Mouse (Mus musculus) adrenal gland, adult (tissue): ENCODE data around the gene Klhl6.
A peak's percentile ranks its signal among the peaks of the same experiment; 100 is the strongest.
"Not testable (repeated sequence)": the region's sequence is repeated elsewhere in the genome, so short reads cannot be mapped to it uniquely, and the experiment has no call there.

Source experiments
- DNase-seq, 2 experiments: peaks; one replicate each; pipeline ENCODE4 v3.0.0; 2022 to 2023; ENCODE audit warnings: low spot score in 1 of 2; ENCODE audit not compliant: inconsistent age in 2 of 2

Klhl6 gene

DNA sequence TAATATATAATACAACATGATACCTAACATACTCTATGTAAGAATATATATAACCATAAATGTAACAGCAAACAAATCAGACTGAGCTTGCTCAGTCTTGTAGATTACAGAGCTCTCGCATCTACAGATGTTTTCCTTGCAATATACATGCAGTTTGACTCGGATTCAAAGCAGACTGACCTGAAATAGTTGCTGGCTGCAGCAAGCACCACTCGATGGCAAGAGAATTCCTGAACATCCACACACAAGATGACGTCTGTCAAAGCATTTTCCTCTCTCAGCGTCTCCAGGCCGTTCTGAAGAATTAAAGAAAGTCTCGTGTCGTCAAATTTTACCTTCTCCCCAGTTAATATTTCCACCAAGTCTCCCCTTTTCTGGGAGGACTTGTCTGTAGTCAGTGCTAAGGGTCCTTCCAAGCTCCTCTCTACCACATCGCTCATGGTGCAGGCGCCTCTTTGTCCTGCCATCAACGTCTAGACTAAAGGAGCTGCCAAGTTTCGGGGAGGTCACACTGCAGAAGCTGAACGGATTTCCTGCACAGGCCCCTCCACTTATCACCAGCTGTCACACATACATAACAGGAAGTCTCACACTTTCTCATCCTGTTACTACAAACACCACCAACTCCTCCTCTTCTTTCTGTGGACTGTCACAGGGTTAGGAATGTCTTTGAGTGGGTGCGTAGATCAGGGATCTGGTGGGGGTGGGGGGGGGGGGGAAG, at the start of gene Klhl6:
Gene Klhl6 (minus strand): TSS at position 501 of the 721 bp plus-strand sequence.
- DNase-seq, result peak; percentile 64 to 79

DNA sequence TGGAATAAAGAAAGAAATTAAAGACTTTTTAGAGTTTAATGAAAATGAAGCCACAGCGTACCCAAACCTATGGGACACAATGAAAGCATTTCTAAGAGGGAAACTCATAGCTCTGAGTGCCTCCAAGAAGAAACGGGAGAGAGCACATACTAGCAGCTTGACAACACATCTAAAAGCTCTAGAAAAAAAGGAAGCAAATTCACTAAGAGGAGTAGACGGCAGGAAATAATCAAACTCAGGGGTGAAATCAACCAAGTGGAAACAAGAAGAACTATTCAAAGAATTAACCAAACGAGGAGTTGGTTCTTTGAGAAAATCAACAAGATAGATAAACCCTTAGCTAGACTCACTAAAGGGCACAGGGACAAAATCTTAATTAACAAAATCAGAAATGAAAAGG, 44.4 kb upstream of the Klhl6 start:
- not testable (repeated sequence) for DNase-seq

DNA sequence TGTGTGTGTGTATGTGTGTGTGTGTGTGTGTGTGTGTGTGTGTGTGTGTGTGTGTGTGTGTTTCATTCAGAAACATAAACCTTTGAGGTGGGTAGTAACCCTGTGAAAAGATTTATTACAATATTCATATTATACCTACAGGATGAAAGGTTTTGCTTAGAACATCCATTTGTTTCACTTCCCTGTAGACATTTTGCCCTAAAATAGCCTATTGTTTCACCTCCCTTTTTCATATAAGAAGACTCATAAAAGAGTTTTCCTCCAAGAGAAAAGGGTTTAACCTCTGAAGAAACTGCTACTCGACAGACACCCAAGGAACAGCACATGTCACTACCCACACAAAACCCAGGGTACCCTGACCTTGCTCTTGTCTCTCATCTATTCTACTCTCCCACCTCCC, 40.0 kb upstream of the Klhl6 start:
- DNase-seq, result no peak

DNA sequence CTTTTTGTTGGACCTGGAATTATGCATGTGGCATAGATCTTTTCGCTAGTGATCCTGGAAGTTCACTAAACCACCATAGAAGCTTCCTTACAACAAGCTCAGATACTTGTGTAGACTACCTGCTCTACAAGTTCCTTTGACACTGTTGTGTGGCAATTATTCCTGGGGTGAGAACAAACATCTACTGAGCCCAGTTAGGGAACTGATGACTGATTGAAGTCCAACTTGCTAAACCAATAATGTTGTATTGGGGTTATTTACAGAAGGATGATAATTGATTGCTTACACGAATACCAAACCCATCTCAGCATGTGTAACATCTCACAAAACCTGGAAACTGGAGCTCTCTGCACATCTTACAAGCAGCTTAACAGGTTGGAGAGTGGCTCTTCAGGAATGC, 39.0 kb upstream of the Klhl6 start:
- DNase-seq, result no peak

DNA sequence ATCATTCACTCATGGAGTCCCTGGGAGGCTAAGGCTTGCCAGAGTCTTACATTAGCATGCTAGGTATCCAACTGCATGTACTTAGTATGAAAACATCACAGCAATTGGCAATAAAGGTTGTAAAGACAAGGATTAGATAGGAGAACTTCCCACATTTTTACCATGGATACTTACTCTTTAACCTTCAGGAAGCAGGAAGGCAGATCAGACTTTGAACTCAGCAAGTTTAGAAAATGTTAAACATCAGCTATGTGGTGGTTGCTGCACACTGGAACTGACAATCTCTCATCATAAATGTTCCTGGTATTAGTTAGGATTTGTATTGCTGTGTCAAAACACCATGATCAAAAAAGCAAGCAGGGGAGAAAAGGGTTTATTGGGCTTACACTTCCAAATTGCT, 29.8 kb upstream of the Klhl6 start:
- no peak for DNase-seq

DNA sequence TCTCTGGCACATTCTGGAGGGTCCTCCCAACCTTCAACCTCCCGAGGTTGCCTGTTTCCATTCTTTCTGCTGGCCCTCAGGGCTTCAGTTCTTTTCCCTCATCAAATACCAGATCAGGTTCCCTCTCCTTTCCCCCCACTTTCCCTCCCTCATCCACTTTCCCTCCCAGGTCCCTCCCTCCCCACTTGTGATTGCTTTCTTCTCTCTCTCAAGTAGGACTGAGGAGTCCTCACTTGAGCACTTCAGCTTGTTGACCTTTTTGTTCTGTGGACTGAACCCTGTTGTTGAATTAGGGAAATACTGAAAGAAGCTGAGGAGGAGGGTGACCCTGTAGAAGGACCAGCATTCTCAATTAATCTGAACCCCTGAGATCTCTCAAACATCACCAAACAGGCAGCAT, 23.2 kb upstream of the Klhl6 start:
- no peak for DNase-seq

DNA sequence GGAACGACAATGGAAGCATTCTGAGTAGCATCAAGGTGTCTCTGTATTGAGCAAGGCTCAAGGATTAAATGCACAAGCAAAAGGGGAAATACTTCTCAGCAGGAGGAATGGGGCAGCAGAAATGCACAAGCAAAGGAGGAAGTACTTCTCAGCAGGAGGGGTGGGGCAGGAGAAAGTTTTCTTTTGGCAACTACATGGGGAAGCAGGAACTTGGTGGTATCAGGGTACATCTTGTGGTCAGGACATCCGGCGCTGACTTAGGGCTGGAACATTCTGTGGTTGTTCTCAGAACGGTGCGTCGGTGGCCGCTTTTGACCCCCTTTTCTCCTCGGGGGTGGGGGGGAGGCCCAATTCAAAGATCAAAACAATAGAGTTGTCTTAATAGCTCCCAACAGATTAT, 17.4 kb upstream of the Klhl6 start:
- DNase-seq, result not testable (repeated sequence)

DNA sequence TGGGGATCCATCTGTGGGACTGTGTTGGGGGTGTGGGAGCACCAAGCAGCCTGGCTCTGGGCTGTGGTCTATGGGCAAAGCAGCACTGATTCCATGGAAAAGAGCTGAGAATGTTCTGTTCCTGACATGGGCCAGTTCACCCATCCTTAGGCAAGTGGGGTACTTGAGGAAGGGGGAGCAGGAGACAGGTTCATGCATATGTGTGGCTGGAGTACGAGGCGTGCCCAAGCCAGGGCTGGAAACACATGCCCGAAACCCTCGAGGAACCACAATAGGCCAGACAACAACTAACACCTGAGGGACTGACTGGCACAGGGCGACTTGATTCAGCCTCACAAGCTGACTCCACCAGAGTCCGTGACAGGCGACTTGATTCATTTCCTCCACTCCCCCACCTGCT, 14.8 kb upstream of the Klhl6 start:
- no peak for DNase-seq

DNA sequence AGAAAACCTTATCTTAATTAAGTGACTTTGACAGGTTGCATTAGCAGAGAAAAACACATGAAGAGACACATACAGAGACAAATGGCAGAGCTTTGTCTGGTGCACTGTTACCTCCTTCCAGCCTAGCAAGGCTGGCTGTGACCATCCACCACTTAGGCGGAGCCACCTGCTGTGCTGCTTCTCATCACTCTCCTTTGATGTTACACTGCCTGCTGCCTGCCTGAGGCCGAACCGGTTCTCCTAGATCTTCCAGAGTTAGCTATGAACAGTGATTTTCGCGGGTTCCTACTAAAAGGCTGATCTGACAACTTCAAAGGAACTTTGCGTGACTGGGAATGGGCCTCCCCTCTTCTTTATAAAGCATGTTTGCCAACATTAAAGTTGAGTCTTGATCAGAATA, 14.1 kb upstream of the Klhl6 start:
- DNase-seq, result peak in 1 of 2 experiments; percentile 14

DNA sequence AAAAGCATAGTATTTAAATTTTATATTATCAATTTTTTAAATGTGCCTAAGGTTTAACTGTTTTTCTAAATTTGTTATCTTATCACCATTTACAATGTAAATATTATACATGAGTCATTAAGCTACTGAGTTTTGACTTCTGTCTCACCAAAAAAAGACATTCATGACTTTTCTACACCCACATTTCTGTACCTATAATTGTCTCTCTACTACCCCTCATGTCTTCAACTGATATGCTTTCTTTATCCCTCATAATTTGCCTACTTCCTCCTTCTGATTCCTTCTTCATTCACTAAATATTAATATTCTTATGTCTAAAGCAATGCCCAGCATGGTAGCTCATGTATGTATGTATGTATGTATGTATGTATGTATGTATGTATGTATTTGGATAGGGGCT, 13.0 kb upstream of the Klhl6 start:
- no peak for DNase-seq

DNA sequence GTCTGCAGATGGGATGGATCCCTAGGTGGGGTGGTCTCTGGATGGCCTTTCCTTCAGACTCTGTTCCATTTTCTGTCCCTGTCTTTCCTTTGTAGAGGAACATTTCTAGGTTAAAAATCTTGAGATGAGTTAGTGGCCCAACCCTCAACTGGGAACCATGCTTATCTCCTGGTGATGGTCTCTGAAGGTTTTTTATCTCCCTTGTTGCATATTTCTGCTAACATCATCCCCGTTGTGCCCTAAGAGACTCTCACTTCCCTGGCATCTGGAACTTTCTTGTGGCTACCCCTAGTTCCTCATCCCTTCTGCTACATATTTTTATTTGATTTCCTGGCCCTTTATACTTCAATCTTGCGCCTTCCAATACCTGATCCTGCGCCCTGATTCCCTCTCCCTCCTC, 10.4 kb upstream of the Klhl6 start:
- DNase-seq, result no peak

DNA sequence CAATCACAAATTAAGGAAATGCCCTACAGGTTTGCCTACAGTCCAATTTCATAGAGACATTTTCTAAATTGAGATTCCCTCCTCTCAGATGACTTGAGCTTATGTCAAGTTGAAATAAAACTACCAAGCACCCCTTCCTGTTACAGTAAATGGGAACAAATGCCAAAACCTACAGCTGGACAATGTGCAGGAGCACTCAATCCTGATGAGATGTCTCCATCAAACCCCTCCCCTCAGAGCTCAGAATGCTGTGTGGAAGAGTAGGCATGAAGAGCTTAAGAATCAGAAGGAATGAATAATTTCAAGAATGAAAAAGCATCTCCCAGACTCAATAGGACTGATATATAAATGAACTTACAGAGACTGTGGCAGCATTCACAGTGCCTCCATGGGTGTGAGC, 7.7 kb upstream of the Klhl6 start:
- no peak for DNase-seq

DNA sequence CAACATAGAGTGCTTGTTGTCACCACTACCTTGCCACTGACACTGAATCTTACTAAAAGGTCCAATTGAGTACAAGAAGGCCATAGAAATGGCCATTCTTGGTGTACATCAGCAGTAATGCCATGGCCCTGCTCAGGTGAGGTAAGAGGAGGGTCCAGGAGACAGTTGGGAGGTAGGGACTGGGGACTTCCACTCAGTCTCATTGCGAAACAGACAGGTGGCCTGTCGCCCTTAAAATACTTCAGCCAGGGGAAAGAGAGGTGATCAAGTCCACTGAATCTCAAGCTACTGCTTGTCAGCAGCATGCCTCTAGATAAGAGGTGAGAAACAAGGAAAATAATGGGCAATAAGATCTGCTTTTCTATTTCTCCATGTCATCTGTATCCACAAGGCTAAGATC, 4.8 kb upstream of the Klhl6 start:
- DNase-seq, result no peak

DNA sequence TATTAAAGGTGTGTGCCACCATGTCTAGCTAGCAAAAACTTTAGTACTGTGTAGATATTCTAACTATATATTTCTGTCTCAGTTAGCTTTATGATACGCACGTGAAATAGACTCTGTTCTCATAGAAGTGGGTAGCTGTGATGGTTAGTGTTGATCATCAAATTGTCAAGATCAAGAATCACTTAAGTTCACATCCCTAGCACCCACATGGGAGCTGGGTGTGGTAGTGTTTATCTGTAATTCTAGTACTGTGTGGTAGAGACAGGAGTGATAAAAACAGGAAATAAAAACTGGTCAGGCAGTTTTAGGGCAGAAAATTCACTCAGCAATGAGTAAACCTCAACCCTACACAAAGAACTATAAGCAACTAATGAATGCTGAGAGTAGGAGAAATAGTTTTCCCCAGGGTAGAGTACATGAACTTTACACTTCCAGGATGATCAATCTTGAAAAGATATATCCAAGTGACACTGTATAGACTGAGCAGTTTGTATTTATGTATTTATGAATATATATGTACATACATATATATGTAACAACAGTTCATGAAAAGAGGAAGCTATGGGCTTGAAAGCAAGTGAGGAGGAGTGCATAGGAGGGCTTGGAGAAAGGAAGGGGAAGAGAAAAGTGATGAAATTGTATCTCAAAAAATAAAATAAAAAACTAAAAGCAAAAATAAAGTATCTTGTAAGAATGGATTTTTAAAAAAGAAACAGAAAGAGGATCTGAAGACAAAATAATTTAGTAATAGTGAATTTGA, 2.2 kb upstream of the Klhl6 start:
- no peak for DNase-seq

DNA sequence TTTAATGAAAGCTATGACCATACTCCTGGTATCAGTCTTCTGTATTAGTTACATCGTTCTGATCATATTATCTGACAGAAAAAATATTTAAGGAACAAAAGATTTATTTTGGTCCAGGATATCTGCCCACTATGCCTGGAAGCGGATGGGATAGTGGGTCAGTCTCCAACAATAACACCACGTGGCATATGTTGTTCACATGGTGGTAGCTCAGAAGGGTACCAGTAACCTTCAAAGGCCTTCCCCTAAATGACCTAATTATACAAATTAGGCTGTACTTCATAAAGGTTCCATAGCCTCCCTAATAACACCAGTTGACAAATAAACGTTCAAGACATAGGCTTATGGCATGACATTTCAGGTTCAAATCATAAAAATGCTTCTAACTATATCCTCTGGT, 722 bp upstream of the Klhl6 start:
- DNase-seq, result no peak

DNA sequence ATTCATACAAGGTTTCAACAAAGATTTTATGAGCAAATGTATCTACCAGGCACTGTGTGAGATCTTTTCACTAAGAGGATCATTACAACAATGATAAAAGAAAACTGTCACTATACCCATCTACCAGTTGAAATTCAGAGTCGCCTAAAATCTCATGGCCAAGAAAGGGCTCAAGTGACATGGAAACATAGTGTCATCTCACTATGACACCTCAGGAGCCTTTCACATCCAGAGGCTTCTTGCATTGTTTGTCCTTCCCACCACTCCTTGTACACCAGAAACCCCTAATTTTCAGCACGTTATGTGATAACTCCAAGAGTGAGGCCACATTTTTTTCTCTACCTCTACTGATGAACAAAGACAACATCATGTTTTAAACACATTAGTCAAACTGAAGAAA, 1.2 kb downstream of the Klhl6 start:
- DNase-seq, result no peak

DNA sequence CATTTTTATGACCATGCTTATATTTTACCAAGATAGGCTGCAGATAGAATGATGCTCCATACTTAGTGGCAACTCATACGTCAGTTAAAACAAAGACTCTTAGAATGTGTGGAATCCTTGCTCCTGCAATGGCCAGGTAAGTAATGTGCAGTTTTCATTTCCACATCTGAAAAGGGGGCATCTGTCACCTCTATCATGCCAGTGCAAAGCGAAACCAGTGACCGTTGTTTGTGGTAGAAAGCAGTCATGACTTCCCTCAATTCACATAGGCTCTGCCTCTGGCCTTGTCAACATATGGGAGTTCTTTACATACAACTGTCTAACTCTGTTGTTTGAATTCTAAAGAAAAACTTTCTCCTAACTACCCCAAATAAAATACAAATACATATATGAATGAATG, 1.8 kb downstream of the Klhl6 start:
- no peak for DNase-seq

DNA sequence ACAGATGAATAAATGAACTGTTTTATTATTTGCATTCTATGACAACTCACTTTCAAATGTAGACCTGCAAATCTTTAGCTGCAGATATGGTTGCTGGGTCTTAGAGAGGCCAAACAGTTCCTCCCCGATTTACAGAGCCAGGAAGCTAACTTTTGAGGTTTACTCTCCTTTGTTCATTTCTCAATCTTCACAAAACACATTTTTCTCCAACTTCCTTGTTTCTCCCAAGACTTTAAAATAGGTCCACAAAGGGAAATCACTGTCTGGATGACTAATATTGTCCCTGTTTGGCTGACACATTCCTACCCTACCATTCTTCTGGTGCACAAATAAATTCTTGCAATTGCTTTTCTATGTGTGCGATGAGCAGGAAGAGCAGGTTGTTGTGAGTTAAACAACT, 3.1 kb downstream of the Klhl6 start:
- DNase-seq, result no peak

DNA sequence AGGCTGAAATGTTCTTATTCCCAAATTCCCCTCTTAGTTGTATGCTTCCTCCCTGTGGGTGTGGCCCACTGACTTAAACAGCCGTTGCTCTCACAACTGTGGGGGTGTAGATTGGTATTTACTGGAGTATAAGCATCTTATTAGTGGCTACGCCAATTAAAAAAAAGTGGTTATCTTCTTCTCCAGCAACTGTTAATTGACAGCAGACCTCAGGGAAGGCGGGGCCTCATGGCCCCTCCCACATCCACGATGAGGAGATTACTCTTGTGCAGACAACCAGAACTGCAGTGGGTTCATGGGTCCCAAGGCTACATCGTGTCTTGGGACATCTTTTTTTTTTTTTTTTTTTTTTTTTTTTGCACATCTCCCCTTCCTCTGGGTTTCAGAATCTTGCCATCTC, 5.6 kb downstream of the Klhl6 start:
- no peak for DNase-seq

DNA sequence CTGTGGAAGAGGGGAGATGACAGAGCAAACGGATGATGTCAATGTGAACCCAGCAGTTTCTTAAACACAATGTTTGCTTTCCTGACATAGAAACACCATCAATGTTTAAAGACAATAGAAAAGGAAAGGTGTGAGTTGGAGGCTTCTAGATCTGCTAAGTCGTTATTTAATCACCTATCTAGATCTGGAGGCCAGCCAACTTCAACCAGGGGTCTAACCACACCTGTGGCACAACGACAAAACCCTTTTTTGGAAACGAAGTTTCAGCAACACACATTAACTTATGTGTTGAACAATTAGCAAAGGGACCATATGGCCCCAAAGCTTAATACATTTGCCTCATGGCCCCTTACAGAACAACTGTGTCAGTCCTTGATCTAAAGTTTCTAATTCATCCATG, 6.0 kb downstream of the Klhl6 start:
- no peak for DNase-seq

DNA sequence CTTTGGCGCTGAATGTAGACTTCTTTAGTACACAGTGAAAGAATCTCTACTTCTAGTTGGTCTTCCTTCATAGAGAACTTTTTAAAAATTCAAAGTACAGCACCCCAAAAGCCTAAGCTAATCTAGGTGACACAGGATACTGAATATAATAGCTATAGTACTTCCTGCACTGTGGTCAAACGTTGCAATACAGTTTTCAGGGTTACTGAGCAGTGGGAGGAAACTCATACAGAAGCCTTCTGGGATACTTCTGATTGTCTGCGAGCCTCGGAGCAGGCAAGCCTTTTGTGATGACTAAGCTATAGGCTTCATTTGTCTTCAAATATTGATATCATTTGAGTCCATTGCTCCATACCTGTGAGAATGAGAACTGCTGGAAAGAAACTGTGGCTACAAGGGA, 7.4 kb downstream of the Klhl6 start:
- DNase-seq, result no peak

DNA sequence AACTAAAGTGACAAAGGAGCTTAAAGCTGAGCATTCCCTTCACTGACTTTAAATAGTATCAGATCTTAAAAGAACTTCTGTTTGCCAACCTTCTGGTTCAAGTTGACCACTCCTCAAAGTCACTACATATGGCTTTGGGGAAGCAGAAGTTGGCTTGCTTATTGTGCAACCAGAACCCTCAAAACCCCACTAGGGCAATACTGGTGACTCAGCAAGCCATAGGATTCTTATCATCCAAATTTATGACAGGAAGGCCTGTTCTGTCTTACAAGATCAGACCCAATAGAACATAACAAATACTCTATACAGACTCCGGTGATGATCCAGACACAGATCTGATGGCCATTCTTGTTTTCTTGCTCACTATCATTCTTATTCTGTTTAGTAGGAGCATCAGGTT, 9.4 kb downstream of the Klhl6 start:
- DNase-seq, result no peak
